Mouse (Mus musculus) olfactory bulb, adult 2 months (tissue): ENCODE results near the gene Sec14l2. TPM values are rescaled to one million over a fixed set of nuclear protein-coding genes. Genes with fewer than 3 reads are reported as not detected.

Experiments
- H3K27ac ChIP-seq: fragments of 200-500 bp; 2 replicates; pipeline ENCODE4 v1.5.1; 2012; ENCODE audit warnings: low read depth, low read length; ENCODE audit not compliant: insufficient read depth
- H3K4me1 ChIP-seq: fragments of 200-500 bp; 2 replicates; pipeline ENCODE4 v1.6.1; 2012; ENCODE audit warnings: low read length; ENCODE audit not compliant: control insufficient read depth, insufficient read depth
- H3K4me3 ChIP-seq: fragments of 200-500 bp; 2 replicates; pipeline ENCODE4 v1.5.1; 2012; ENCODE audit warnings: mild to moderate bottlenecking, low read depth, low read length, moderate library complexity; ENCODE audit not compliant: insufficient read depth
- CTCF ChIP-seq: fragments of 200-500 bp; IDR thresholded peaks from 2 replicates; pipeline ENCODE4 v1.5.1; 2012; ENCODE audit warnings: low read depth, mild to moderate bottlenecking, low read length, moderate library complexity; ENCODE audit not compliant: insufficient read depth
- POLR2A ChIP-seq: fragments of 200-500 bp; IDR thresholded peaks from 2 replicates; pipeline ENCODE4 v1.6.1; 2012; ENCODE audit warnings: mild to moderate bottlenecking, low read depth, low read length, moderate library complexity; ENCODE audit not compliant: insufficient read depth
- WGBS: fragments of 180-500 bp; shearing (Covaris S2); methylation state at CpG from one replicate; pipeline ENCODE4 v1.1.7; 2018; 5-methylcytosine and 5-hydroxymethylcytosine counted together
- polyA plus RNA-seq: library from polyadenylated mRNA; stranded (reverse); fragments of >200 nt; gene quantifications from 2 replicates; pipeline ENCODE4 v1.2.4, GENCODE M21; 2012; ENCODE audit warnings: low replicate concordance; ENCODE audit not compliant: missing spikeins, insufficient read depth, insufficient read length

The Sec14l2 gene
- polyA plus RNA-seq, 1 experiment = not detected

- no peak for TF ChIP-seq CTCF
- TF ChIP-seq POLR2A = no peak
- WGBS = 89% methylated on average over 6 of the region's 6 CpGs
- H3K4me3 ChIP-seq = no peak overlapping the region
Measured at GRCm38 (mm10) chr11:4149886-4150285, 26.7 kb upstream of the Sec14l2 start.

GRCm38 (mm10) chr11:4148536-4149156 is 25.4 kb upstream of the Sec14l2 start:
- no peak overlapping the region for H3K4me3 ChIP-seq
- 77% methylated on average over 9 of the region's 9 CpGs for WGBS
- H3K4me1 ChIP-seq = no peaks in the 10 kb centered on the region
- TF ChIP-seq POLR2A (no peak), CTCF (no peak)
- no peak overlapping the region for H3K27ac ChIP-seq

More at GRCm38 (mm10) chr11:4149886-4150285, 26.7 kb upstream of the Sec14l2 start:
- Histone ChIP-seq H3K27ac (no peak overlapping the region), H3K4me1 (no peaks in the 10 kb centered on the region)

- no peak for TF ChIP-seq CTCF
- no peak for TF ChIP-seq POLR2A
- Histone ChIP-seq H3K4me1 (no peaks in the 10 kb centered on the region; the same call in 1 of the 2 replicates), H3K27ac (no peak overlapping the region), H3K4me3 (no peak overlapping the region)
- WGBS = 90% methylated on average over 5 of the region's 5 CpGs
Measured at GRCm38 (mm10) chr11:4148120-4148519, 24.9 kb upstream of the Sec14l2 start.

- TF ChIP-seq CTCF (no peak), POLR2A (no peak)
- H3K4me1 ChIP-seq = no peaks in the 10 kb centered on the region; the same call in 1 of the 2 replicates
- H3K4me3 ChIP-seq = no peak overlapping the region
- WGBS = 93% methylated on average over 10 of the region's 10 CpGs
- no peak overlapping the region for H3K27ac ChIP-seq
Measured at GRCm38 (mm10) chr11:4147098-4147497, 23.9 kb upstream of the Sec14l2 start.

- Histone ChIP-seq H3K27ac (no peak overlapping the region), H3K4me3 (no peak overlapping the region), H3K4me1 (no peaks in the 10 kb centered on the region; the same call in 1 of the 2 replicates)
- WGBS = 74% methylated on average over 6 of the region's 6 CpGs
- TF ChIP-seq CTCF = no peak
- TF ChIP-seq POLR2A = no peak
Measured at GRCm38 (mm10) chr11:4146381-4146780, 23.2 kb upstream of the Sec14l2 start.

GRCm38 (mm10) chr11:4143281-4144062 is 20.3 kb upstream of the Sec14l2 start:
- TF ChIP-seq POLR2A (no peak), CTCF (no peak)
- H3K4me1 ChIP-seq = no peaks in the 10 kb centered on the region; the same call in 1 of the 2 replicates
- WGBS = 66% methylated on average over 21 of the region's 21 CpGs
- no peak overlapping the region for H3K4me3 ChIP-seq
- no peak overlapping the region for H3K27ac ChIP-seq

- TF ChIP-seq CTCF (no peak), POLR2A (no peak)
- WGBS = 81% methylated on average over 4 of the region's 4 CpGs
- Histone ChIP-seq H3K27ac (no peak overlapping the region), H3K4me1 (peaks cover 2% of the 10 kb centered on the region; the same call in 1 of the 2 replicates), H3K4me3 (no peak overlapping the region)
Measured at GRCm38 (mm10) chr11:4142352-4142751, 19.1 kb upstream of the Sec14l2 start.

GRCm38 (mm10) chr11:4141505-4141904 is 18.3 kb upstream of the Sec14l2 start:
- Histone ChIP-seq H3K27ac (no peak overlapping the region), H3K4me3 (no peak overlapping the region), H3K4me1 (peaks cover 10% of the 10 kb centered on the region)
- TF ChIP-seq POLR2A = no peak
- TF ChIP-seq CTCF = no peak

GRCm38 (mm10) chr11:4138964-4139363 is 15.7 kb upstream of the Sec14l2 start:
- TF ChIP-seq CTCF (no peak), POLR2A (no peak)
- no peak overlapping the region for H3K27ac ChIP-seq
- H3K4me3 ChIP-seq = no peak overlapping the region
- WGBS = 78% methylated on average over 2 of the region's 2 CpGs
- H3K4me1 ChIP-seq = peaks cover 21% of the 10 kb centered on the region
